ENCODE assay signal across 19 mouse cellular contexts in genomic region chr12:119398046-119398659, GRCm38 (mm10).
"Had no signal": no experiment of that assay in that cellular context is flagged by ENCODE, and none has a peak within 500 bp of the region (broad histone marks: within the 10 kb centered on the region; RNA-seq: fewer than 3 reads in every experiment).

No protein-coding gene starts in this region.

- H3K9ac ChIP-seq: liver, embryonic 14.5 days; liver, postnatal 0 days; lung, embryonic 14.5 days; midbrain, embryonic 13.5 days had no signal

- H3K4me2 ChIP-seq: lung, embryonic 14.5 days; midbrain, embryonic 13.5 days had no signal

- H3K27ac ChIP-seq: left cerebral cortex, adult 2 months; liver, embryonic 14.5 days; midbrain, embryonic 13.5 days had no signal

- ATAC-seq: inflammation-experienced regulatory T-cells, adult 6 months; liver, postnatal 0 days; lung, postnatal 0 days; midbrain, embryonic 13.5 days; midbrain, embryonic 16.5 days had no signal

- H3K4me3 ChIP-seq: left cerebral cortex, adult 2 months; midbrain, embryonic 13.5 days had no signal

- H3K27me3 ChIP-seq: midbrain, embryonic 13.5 days had no signal

- DNase-seq: kidney, adult 18-20 months; kidney, adult 9 months; kidney, postnatal 14 days; kidney, postnatal 4 days; layer of hippocampus, adult 9-11 months; layer of hippocampus, postnatal 36 days; liver, postnatal 0 days; lung, embryonic 14.5 days; lung, postnatal 36 days; right cerebral cortex, postnatal 14 days; right cerebral cortex, postnatal 4 days; thymus, adult 18-20 months; thymus, postnatal 4 days had no signal

- H3K36me3 ChIP-seq: midbrain, embryonic 13.5 days had no signal

- H3K9me3 ChIP-seq: midbrain, embryonic 13.5 days had no signal

- H3K4me1 ChIP-seq: midbrain, embryonic 13.5 days had no signal
